Mouse (Mus musculus) inflammation-experienced regulatory T-cells, adult 6 months (primary cell): Measurements from ENCODE around the gene Mamdc2. TPM values are rescaled to one million over a fixed set of nuclear protein-coding genes. Genes with fewer than 3 reads are reported as not detected.

Source experiments
- ATAC-seq: one replicate; pipeline ENCODE4 v1.8.0; 2017
- polyA plus RNA-seq, 3 experiments: library from polyadenylated mRNA; unstranded; fragments of 100-300 nt; shearing (Covaris generic); gene quantifications; one replicate each; pipeline ENCODE4 v1.2.1; 2017

Mamdc2 gene
- polyA plus RNA-seq, 3 experiments from 2014 or later = not detected

DNA sequence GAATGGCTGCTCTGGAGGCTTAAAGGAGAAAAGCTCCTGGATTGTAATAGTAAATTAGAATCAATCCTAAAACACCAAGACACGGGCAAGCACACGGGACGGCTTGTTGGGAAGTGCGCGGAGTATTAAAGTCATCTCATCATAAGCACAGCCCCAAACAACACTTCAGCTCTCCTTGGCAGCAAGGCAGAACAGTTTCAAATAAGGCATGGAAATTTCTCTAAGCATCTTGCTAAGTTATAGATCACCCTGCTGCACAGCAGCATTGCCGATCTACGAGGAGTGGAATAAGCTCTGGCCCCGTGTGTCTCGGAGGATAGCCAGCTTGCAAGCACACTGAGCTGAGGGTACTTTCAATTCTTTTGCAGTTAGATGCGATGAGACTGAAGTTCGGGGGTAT, 13.8 kb downstream of the Mamdc2 start:
- ATAC-seq = no peak

GRCm38 (mm10) chr19:23417668-23418067, 30.6 kb downstream of the Mamdc2 start:
- no peak for ATAC-seq

GRCm38 (mm10) chr19:23410800-23411199, 37.4 kb downstream of the Mamdc2 start:
- no peak for ATAC-seq

DNA sequence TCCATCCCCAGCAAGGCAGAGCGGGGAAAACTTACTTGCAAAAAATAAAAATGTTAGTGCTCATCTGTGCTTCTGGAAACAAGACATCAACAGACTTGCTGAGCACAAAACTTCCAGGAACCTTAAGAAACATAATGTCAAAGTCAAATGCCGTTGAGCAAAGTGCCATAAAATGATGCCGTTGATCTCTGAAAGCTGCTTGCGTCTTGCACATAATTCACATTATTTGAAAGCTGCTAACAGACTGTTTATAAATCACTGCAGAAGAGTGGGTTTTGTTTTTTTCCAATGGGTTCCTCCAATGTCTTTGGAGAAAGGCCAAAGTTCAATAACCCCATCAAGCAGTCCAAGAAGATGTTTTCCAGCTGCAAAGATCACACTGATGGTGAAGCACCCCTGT, 37.9 kb downstream of the Mamdc2 start:
- ATAC-seq = no peak

DNA sequence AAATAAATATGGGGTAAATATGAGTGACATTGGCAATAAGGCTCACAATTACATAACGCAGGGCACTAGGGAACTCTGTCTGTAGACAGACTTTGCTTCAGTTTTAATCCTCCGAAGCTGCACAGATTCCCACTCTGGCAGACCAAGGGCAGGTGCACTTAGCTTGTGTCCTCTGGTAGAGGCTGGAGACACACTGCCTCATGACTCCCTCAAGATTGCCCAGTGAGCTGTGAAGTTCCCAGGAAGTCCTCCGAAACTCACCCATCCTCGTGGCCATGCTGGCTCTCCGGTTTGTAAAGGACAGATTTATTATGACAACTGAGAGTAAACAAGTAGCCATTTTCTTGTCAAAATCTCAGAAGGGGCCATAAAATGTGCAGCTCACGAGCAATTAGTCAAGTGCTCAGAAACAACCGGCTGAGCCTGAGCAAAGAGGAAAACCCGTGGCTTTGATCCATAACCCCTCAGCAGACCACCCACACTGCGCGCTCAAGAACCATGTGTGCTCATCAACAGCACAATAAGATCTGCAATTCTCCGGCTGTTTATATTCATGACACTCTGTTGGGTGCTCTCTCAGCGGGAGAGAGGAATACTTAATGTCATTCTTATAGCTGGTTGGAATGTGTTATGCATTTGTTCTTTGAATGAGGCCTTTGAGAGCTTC, 46.6 kb downstream of the Mamdc2 start:
- no peak for ATAC-seq

- ATAC-seq = no peak
These were observed 47.8 kb downstream of the Mamdc2 start for GRCm38 (mm10) chr19:23400485-23400884.

DNA sequence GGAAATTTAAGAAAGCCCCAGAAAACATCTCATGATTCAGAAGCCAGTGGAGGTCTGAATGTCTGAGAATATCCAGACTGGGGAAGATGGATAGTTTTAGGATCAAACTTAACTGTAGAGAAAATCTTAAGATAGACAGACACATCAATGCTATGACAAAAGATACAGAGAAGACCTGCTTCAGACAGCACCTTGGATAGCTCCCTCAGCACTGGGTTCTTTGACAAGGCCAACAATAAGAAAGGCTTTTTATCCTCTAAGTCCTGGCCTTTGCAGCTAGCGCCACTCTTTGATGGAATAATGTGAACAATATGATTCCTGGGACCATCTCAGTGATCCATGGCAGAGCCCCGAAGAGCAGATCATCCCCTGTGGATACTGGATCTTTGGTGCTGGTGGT, 52.3 kb downstream of the Mamdc2 start:
- no peak for ATAC-seq

GRCm38 (mm10) chr19:23394597-23394996, 53.6 kb downstream of the Mamdc2 start:
- no peak for ATAC-seq

GRCm38 (mm10) chr19:23388862-23389272, 59.4 kb downstream of the Mamdc2 start:
- no peak for ATAC-seq

DNA sequence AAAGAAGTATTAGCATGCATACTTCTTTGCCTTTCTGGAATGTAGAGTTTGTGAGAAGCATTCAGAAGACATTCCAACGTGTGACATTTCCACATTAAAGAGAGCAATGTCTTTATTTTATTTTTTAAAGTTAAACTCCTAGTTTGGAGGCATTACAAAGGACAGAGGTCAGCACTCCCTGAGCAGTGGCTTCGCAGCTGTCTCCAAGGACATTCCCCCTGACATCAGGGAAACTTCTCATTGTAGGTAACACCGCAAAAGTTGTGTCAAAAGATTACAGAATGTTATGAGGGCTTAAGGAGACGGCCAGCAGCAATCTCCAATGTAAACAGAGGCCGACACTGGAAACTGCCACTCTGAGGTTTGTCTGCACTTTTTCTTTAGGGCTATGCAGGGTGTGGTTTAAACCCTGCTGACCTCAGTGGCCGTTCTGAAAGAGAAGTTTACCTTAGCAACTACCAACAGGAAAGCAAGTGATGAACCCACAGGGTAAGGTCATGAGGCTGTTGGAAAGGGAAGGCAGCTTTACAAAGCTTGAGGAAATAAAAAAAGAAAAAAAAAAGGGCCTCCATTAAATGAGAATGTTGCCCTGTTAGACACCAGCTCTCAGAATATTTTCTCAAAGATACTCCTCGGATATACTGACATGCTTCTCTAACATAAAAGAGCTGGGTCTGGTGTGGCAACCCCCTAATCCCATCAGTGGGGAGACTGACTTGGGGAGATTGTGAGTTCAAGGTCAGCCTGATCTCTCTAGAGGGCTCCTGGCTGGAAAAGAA, 60.0 kb downstream of the Mamdc2 start:
- no peak for ATAC-seq

- no peak for ATAC-seq
These were observed 65.8 kb downstream of the Mamdc2 start for GRCm38 (mm10) chr19:23382396-23382795.

DNA sequence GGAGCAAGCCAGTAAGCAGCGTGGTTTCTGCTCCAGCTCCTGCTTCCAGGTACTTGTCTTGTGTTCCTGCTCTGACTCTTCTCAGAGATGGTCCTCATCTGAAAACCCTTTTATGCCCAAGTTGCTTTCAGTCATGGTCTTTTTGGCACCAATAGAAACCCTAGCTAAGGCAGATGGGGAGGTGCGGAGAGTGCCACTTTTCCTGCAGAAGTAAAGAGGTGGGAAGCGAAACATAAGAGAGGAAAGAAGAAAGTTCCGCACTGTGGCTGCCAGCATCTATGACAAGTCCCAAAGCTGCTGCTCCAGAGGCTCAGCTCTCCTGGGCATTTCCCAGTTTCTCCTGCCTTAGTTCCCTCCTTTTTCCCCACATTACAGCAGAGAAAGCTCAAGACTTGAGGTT, 67.3 kb downstream of the Mamdc2 start:
- ATAC-seq = no peak

GRCm38 (mm10) chr19:23379752-23380504, 68.3 kb downstream of the Mamdc2 start:
- no peak for ATAC-seq

- no peak for ATAC-seq
These were observed 71.6 kb downstream of the Mamdc2 start for GRCm38 (mm10) chr19:23376536-23377201.

GRCm38 (mm10) chr19:23374941-23375656, 73.1 kb downstream of the Mamdc2 start:
- ATAC-seq = no peak

DNA sequence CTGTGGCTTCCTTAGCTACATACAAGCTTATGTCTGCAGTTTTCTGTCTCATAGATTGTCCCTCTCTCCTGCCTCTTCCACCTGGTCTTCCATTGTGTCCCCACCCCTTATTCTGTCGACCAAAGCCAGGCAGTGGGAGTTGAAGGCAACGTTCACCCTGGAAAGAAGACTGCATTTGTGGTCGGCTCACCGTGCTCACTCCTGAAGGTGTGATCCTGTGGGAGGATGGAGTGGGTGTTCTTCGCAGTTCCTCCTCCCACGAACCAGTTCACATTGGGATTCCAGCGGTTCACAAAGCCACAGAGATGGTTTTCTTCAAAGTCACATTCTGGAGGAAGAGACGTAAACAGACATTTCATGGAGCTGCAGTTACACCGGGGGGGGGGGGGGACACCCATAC, 74.5 kb downstream of the Mamdc2 start:
- no peak for ATAC-seq

DNA sequence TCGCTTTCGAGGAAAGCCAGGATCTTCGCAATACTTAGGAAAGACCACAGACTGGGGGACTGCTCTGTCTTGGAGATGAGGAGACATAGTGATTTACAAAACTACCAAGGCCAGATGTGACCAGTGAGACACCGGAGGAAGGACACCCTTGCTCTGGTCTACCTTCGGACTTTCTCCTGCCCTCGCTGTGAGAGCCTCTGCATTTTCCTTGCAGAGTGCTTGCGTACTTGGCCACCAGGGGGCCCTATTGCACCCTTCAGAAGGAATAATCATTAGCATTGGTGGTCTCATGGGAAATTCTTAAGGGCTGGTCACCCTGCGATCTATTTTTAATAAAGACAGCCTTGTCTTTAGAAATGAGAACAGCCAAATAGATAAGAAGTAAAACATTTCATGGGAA, 75.0 kb downstream of the Mamdc2 start:
- ATAC-seq = no peak

GRCm38 (mm10) chr19:23369275-23369674, 79.0 kb downstream of the Mamdc2 start:
- ATAC-seq = no peak

DNA sequence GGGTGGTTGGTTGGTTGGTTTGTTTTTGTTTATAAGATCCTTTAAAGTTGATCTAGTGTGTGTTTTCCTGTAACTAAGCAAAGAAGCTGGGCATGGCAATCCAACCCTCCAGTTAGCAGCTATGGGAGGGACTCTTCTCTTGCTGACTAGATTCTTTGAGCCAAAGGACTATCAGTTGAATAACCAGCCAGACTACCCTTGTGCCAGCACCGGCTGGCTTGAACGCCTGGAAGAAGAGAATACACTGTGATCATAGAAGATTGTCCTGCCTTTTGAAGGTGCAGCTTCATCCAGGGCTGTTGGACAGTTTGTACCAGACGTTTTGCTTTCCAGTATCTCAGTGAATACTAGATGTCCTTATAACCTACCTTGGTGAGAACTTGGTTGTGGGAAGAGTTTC, 86.2 kb downstream of the Mamdc2 start:
- no peak for ATAC-seq

DNA sequence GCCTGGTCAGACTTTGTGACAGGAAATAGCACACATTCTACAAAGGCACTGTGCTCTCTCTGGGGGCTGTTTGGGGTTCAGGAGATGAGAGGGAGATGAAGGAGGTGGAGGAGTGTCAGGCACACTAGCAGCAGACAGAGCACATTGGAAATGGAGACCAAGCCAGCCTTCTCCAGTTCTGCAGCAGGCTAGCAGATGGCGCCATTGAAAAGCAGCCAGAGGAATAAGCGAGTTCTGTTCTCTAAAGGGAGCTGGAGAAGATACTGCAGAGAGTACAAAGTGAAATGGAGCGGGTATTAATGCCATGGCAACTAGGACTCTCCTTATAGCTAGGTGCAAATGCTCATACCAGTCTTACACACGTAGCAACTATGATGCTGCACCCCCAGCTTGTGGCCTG, 87.1 kb downstream of the Mamdc2 start:
- ATAC-seq = no peak

- ATAC-seq = no peak
These were observed 87.7 kb downstream of the Mamdc2 start for GRCm38 (mm10) chr19:23360536-23360935.

- no peak for ATAC-seq
These were observed 91.0 kb downstream of the Mamdc2 start for GRCm38 (mm10) chr19:23357253-23357652.
